Mouse (Mus musculus) cerebellum, postnatal 10 days (tissue): Measurements from ENCODE around the gene Ankrd39.

ENCODE experiments used
- DNase-seq, 2 experiments: peaks; one replicate each; pipeline ENCODE4 v3.0.0; 2021; ENCODE audit warnings: mixed read lengths in 2 of 2

Ankrd39 gene

DNA sequence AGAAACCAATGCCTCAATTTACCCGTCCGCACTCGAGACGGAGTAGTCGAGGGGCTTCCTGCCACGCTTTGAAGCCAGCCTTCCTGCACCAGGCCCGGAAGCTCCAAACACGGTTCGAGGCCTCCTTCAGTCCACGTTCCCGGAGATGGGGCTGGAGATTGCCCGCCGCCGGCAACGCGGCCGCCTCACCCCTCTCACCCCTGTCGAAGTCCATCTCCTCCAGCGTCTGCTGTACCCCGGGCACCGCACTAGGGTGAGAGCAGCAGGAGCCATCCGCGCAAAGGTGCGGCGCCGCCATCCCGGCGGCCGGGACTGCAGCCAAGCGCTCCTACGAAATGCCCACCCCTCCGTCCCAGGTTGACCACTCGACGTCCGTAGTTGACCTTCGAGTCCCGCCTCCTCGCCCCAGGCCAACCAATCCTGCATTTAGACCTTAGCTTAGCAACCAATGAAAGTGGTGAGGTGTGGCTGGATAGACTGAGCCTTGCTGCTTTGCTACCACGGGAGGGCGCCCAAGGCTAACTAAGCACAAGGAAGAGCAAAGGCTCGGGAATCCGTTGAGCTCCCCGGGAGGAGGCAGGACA lies at the start of gene Ankrd39:
Gene Ankrd39, minus strand, starts transcription at position 558 of the 584 bp plus-strand sequence.
- DNase-seq = peak; percentile 99

GRCm38 (mm10) chr1:36596114-36596513 lies 48.9 kb upstream of the Ankrd39 start:
- peak; percentile 82 to 89 for DNase-seq

GRCm38 (mm10) chr1:36595167-36595931 lies 48.1 kb upstream of the Ankrd39 start:
- DNase-seq = no peak

GRCm38 (mm10) chr1:36593099-36593498 lies 45.9 kb upstream of the Ankrd39 start:
- no peak for DNase-seq

GRCm38 (mm10) chr1:36591408-36591807 lies 44.2 kb upstream of the Ankrd39 start:
- DNase-seq = no peak

GRCm38 (mm10) chr1:36590664-36591063 lies 43.4 kb upstream of the Ankrd39 start:
- DNase-seq = peak in 1 of 2 experiments; percentile 38

DNA sequence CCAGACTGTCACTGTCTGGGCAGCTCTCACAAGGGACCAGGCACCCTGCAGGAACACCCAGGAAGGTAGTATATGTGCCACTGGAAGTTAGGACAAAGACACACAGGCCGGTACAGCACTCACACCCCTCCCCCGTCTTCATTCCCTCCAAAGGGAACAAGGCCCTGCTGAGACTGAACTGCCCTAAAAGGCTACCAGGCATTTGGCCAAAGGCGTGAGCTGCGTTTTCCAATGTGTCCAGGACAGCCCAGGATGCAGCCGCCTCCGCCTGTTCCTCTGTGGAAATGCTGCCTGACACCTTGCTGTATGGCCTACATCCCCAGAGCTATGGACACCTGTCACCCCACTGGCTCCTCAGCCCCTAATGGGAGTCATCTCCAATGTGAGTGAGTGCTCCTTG lies 42.2 kb upstream of the Ankrd39 start:
- DNase-seq = peak; percentile 63 to 67

- DNase-seq = peak; percentile 54 to 55
Measured at GRCm38 (mm10) chr1:36588476-36589450, 41.5 kb upstream of the Ankrd39 start.

- no peak for DNase-seq
Measured at GRCm38 (mm10) chr1:36587860-36588259, 40.6 kb upstream of the Ankrd39 start.

- no peak for DNase-seq
Measured at GRCm38 (mm10) chr1:36586288-36586687, 39.0 kb upstream of the Ankrd39 start.

DNA sequence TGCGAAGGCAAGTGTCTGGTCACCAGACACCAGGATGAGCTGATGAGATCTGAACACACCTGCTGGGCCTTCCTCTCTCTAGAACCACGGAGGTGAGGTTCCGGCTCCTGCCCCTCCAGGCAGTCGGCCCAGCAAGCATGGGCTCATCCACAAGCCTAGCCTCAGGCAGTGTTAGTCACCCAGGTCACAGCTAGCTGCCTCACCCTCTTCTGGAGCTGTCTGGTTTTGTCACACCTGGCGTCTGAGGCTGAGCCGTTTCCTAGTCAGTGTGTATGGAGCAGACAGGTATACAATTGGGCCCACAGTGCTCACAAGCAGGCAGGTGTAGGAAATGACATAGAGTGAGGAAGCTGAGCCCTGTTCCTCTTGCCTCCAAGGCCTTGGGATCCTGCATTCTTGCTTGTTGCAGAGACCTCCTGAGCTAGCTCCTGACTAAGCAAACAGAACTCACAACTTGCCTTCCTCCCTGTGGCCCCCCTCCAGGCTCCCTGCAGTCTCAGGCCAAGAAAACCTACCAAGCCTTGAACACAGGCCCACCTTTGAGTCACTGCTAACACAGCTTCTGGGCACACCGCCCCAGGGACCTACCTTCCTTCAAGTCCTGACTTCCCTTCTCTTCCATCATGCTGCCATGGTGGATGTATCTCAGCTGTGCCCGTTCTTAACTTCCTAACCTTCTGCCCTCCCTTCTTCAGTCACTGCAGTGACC lies 36.3 kb upstream of the Ankrd39 start:
- DNase-seq = no peak

GRCm38 (mm10) chr1:36582211-36582610 lies 35.0 kb upstream of the Ankrd39 start:
- no peak for DNase-seq

DNA sequence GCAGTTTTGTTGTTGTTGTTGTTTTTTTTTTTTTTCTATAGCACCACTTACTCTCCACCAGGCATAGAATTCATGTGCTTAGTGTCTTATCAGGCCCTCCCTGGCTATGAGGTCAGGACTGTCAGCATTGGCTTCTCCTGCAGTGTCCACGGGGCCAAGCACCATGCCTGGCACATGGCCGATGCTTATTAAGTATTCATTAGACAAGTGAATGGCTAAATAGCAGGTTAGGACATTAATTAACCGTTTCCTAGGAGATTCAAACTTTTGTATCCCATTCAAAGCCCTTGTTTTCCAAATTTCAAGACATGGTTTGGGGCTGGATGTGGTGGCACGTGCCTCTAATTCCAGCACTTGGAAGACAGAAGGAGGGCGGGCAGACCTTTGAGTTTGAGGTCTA lies 34.0 kb upstream of the Ankrd39 start:
- peak in 1 of 2 experiments; percentile 51 for DNase-seq

GRCm38 (mm10) chr1:36580384-36581207 lies 33.4 kb upstream of the Ankrd39 start:
- DNase-seq = peak; percentile 76 to 78

DNA sequence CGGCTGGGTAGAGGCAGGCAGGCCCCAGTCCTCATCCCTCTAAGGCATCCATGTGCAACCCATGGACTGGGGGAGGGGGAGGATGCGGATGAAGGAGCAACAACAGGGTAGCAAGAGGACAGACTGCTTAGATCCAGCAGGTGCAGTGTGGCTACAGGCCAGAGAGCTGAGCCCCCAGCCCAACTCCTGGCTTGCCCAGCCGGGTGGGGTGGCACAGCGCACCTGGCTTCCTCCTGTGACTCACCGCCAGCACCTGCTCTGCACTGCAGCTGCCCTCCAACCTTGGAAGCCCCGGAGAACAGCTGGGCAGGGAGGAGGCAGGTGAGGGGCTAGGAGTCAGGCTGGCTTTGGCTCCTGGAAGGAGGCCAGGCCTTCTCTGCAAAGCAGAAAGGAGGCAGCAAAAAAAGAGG lies 32.7 kb upstream of the Ankrd39 start:
- peak; percentile 75 to 76 for DNase-seq

- DNase-seq = no peak
Measured at GRCm38 (mm10) chr1:36576991-36577675, 29.9 kb upstream of the Ankrd39 start.

- no peak for DNase-seq
Measured at GRCm38 (mm10) chr1:36575347-36575746, 28.1 kb upstream of the Ankrd39 start.

- peak; percentile 73 to 78 for DNase-seq
Measured at GRCm38 (mm10) chr1:36574196-36574955, 27.1 kb upstream of the Ankrd39 start.

- DNase-seq = no peak
Measured at GRCm38 (mm10) chr1:36573524-36573923, 26.3 kb upstream of the Ankrd39 start.

DNA sequence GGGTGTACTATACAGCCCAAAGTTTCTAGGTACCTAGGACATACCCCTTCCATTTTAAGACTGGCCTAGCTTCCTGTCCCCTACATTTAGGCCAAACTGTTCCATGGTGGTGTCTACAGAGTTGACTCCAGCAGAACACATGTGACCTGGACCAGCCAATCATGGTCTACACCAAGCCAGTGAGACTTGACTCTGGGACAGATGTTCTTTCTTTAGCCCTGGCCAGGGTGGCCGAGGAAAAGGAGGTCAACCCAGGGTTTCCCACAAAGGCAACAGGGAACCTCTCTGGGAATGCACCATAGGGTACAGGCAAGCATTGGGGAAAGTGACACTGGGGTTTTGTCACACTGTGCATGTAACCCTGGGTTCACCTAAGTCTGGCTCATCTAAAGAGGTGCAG lies 25.5 kb upstream of the Ankrd39 start:
- no peak for DNase-seq
